Mouse (Mus musculus) right cerebral cortex, postnatal 36 days (tissue): ENCODE results near the gene Rdh1.

Experiments
- DNase-seq, 2 experiments: peaks; one replicate each; pipeline ENCODE4 v3.0.0; 2022; ENCODE audit warnings: low spot score in 2 of 2, mixed read lengths in 1 of 2

Rdh1 gene

DNA sequence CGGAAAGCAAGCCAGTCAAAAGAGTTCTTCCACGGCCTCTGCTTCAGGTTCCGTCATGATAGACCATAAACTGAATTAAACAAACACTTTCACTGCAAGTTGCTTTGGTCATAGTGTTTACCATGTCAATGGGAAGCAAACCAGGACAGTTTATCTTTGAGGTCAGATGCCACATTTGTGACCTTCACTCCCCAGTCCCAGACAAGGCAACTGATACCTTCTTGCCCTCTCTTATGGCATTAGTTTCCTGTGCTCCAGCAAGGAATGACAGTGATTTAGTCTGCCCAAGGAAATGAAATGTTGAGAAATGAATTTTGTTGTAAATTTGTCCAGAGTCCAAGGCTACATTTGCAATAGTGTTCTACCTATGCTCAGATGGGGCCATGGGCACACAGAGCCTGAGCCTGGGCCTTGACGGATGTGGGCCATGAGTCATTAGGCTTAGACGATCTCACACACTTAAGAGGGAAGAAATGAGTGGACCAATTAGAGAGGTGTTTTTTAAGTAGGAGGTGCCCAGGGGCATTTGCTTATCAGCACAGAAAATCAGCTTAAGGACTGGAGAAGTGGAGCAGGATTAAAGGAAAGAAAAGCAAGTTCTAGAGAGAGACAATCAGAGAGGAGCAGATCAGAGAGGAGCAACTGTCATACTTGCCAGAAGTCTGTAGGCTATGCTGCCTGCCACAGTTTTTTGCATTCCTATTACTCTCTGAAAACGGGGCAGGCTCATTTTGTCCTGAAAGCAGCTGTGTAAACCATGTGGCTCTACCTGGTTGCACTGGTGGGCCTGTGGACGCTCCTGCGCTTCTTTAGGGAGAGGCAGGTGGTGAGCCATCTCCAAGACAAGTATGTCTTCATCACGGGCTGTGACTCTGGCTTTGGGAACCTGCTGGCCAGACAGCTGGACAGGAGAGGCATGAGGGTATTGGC lies at the start of gene Rdh1, which contains the start of gene Rdh16f1:
Rdh1 (plus strand) TSS at position 541 of the 930 bp plus-strand sequence.
Rdh16f1 (plus strand) TSS at position 607 of the 930 bp plus-strand sequence.
- DNase-seq: no peak

- no peak for DNase-seq
These were observed 49.2 kb upstream of the Rdh1 start for GRCm38 (mm10) chr10:127710331-127710730.

DNA sequence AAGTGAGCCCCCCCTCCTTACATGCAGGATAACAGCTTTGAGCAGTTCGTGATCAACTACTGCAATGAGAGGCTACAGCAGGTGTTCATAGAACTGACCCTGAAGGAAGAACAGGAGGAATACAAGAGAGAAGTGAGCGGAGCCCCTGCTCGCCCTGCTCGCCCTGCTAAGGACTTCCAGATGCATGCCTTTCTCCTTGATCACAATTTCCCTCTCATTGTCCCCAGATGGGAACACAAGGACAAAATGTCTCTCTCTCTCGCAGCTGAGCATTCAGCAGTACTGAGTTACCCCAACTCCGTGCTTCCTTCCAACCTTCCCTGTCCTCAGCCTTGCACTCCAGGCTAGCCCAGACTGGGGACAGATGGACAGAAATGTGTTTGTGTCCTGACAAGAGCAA lies 46.8 kb upstream of the Rdh1 start:
- DNase-seq: no peak

DNA sequence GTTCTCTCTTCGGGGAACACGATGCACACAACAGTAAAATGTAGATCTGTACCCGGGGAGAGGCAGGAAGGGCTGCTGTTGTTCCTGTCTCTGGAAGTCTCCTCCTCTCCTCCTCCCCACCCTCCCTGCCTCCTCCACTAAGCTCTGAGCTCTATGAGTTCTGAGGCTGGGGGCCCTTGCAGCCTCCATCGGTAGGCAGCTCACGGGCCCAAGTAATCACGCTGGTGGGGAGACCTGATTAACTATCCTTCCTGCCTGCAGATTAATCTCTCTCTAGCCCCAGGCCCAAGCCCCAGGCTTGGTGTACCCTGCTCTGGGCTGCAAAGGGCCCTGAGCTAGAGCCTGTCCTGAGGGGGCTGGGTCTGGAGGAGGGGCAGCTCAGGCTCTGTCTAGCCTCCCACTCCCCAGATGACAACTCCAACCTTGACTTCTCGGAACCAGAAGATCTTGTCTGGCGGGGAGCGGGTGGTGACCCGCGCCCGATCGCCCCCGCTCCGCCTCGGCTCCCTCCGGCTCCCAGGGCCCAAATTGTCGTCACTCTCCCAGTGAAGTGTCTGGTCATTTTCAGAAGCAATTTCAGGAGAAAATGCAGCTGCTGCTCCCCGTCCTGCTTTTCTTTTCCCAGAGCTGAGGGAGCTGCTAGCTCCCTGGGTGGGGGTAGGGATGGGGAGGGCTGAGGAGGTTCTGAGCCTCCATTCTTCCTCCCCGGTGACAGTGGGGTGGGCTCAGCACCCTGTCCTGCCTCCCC lies 37.7 kb upstream of the Rdh1 start:
- peak in 1 of 2 experiments; percentile 28 for DNase-seq

DNA sequence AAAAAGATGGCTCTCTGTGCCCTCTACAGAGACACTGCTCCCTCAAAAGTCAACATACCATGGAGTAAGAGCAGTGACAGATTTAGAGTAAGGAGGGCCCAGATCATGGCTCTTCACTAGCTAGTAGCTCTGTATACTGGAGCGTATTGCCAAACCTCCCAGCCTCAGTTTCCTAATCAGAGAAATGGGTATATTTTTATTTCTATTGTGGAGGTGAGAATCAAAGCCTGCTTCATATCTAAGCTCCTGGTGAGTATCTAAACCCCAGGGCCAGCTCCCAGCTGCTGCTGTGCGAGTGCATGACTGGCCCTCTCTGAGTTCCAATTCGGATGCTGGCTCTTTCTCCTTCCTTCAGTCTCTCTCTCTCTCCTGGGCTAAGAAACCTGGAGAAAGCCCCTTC lies 35.3 kb upstream of the Rdh1 start, which contains the start of gene Tac2:
Tac2 (plus strand) TSS at position 301 of the 400 bp plus-strand sequence.
- DNase-seq: no peak

DNA sequence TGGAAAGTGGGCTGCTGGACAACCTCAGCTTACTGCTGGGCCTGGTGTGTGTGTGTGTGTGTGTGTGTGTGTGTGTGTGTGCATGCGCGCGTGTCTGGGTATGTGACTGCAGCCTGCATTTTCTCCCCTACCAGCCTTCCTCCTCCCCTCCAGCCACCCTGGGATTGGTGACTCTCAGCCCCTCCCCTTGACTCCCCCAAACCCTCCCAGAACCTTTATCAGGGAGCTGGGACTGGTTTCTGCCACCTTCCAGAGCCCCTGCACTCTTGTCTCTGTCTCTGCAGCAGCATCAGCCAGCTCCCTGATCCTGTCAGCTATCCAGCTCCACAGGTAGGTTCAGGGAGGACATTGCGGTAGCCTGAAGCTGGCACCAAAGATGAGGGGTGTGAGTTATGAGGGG lies 34.4 kb upstream of the Rdh1 start:
- DNase-seq: no peak

- DNase-seq: peak in 1 of 2 experiments; percentile 12
These were observed 31.1 kb upstream of the Rdh1 start for GRCm38 (mm10) chr10:127728437-127728836.

- peak in 1 of 2 experiments; percentile 21 for DNase-seq
These were observed 29.1 kb upstream of the Rdh1 start for GRCm38 (mm10) chr10:127730285-127730932.

- no peak for DNase-seq
These were observed 28.6 kb upstream of the Rdh1 start for GRCm38 (mm10) chr10:127730933-127731310.

- no peak for DNase-seq
These were observed 28.1 kb upstream of the Rdh1 start for GRCm38 (mm10) chr10:127731397-127731796.

GRCm38 (mm10) chr10:127734434-127734833 lies 25.1 kb upstream of the Rdh1 start:
- DNase-seq: no peak

DNA sequence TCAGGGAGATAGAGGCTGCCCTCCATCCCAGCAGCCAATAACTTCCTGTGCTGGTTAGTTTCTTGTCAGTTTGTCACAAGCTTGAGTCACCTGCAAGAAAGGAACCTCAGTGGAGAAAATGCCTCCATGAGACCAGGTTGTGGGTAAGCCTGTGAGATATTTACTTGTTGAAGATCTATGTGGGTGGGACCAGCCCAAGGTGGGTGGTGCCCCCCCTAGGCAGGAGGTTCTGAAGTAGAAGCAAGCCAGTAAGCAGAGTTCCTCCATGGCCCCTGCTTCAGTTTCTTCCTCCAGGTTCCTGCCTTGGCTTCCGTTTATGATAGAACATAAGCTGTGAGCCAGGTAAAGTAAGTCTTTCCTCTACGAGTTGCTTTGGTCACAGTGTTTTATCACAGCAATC lies 23.3 kb upstream of the Rdh1 start:
- DNase-seq: no peak

DNA sequence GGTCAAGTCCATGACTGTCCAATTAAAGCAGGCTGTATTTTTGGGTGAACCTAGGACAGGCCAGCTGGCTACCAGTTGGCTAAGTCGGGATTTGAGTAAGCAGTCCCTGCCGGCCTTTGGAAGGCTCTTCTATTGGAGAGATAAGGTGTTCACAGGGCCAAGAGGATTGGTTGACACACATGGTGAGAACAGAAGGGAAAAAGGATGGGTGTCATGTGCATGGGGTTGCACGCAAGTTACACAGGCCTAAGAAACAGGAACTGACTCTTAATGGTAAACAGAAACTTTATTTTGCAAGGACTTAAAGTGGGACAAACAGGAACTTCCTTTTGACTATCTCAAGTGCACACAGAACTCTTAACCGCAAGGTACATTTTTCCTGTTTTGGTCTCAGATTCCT lies 22.6 kb upstream of the Rdh1 start:
- DNase-seq: no peak

DNA sequence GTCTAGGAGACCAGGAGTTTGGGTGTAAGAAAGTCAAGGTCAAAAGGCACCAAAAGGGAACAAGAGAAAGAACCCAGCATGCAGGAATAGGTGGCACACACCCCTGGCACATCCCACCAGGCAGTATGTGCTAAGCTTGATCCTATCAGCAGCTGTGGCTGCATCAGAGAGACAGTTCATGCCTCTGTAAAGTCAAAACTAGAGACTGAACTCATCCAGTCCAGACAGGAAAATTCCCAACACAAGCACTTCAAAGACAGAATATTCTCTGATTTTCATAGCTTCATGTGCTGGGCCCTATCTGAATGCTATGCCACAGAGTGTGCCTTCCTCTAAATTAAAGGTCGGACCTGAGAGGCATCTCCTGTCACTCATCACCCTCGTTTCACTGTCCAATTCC lies 22.0 kb upstream of the Rdh1 start:
- no peak for DNase-seq

GRCm38 (mm10) chr10:127738151-127738882 lies 21.2 kb upstream of the Rdh1 start:
- no peak for DNase-seq

DNA sequence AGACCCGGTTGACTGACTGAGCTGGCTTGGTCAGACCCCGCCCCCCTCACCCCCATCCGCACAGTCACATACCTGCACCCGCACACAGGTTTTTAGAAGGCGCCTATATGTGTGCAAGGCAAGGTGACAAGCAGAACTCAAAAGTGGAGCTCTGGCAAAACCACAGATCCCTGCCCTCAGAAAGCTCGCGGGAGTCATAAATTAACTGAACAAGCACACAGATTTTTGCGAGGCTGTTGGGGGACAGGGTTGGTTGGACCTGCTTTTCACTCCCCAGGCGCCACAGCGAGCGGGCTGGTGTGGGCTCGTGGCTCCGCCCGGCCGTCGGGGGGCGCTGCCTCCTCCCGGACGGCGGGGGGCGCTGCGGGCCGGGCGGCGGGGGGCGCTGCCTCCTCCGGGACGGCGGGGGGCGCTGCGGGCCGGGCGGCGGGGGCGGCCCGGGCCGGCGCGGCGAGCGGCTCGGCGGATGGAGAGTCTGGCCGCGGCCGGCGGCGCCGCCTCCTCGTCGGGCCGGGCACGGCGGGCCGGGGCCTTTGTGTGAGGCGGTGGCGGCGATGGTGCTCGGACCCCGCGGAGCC lies 20.3 kb upstream of the Rdh1 start, which contains the start of gene Zbtb39:
Zbtb39 (plus strand) TSS at position 456 of the 578 bp plus-strand sequence.
- peak in 1 of 2 experiments; percentile 56 for DNase-seq

GRCm38 (mm10) chr10:127739661-127740161 lies 19.8 kb upstream of the Rdh1 start:
- no peak for DNase-seq

GRCm38 (mm10) chr10:127744661-127745060 lies 14.9 kb upstream of the Rdh1 start:
- no peak for DNase-seq

DNA sequence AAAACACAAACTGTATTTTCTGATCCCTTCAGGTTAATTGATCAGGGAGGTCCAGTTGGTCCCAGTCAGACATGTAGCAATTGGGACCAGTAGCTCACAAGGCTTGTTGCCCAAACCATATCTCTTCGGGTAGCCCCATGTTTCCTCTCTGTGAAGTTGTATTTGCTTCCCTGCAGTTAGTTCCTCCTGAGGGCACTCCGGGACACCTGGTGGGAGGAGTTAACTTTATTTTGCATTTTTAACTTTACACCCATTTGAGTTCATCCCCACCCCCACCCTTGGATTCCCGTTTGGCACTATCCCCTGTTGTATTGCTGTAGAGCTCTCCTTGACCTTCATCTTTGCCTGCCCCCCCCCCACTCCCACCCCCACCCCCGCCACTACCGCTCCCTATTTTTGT lies 13.6 kb upstream of the Rdh1 start:
- no peak for DNase-seq

GRCm38 (mm10) chr10:127747254-127747653 lies 12.3 kb upstream of the Rdh1 start:
- DNase-seq: no peak
